Mouse (Mus musculus) MEL (cell line): Measurements from ENCODE around the gene Sept9. TPM values are rescaled to one million over a fixed set of nuclear protein-coding genes. Genes with fewer than 3 reads are reported as not detected.

ENCODE experiments used
- DNase-seq: peaks from one replicate; pipeline ENCODE4 v3.0.0; 2011; ENCODE audit warnings: low read depth, low spot score
- H3K27ac ChIP-seq: 2 replicates; pipeline ENCODE4 v1.5.1; 2012; ENCODE audit warnings: low read depth, mild to moderate bottlenecking, control low read depth, low read length, moderate library complexity; ENCODE audit not compliant: control insufficient read depth
- H3K27me3 ChIP-seq, 2 experiments: fragments of 150-350 bp in 1 of 2; sonication (generic) in 1 of 2; 2 replicates each; pipeline ENCODE4 v1.6.1; 2012; ENCODE audit warnings: low read length in 2 of 2, mild to moderate bottlenecking in 2 of 2, improper control_type of control experiment in 1 of 2, moderate library complexity in 1 of 2; ENCODE audit not compliant: insufficient read depth in 2 of 2, control insufficient read depth in 1 of 2
- H3K36me3 ChIP-seq, 2 experiments: 2 replicates each; pipeline ENCODE4 v1.6.1; 2012 to 2014; ENCODE audit warnings: low read length in 2 of 2, improper control_type of control experiment in 1 of 2, inconsistent platforms in 1 of 2, mild to moderate bottlenecking in 1 of 2; ENCODE audit not compliant: insufficient read depth in 2 of 2, control insufficient read depth in 1 of 2
- H3K4me1 ChIP-seq, 2 experiments: fragments of 150-350 bp in 1 of 2; sonication (generic) in 1 of 2; 2 replicates each; pipeline ENCODE4 v1.6.1; 2012; ENCODE audit warnings: low read length in 2 of 2, improper control_type of control experiment in 1 of 2, mild to moderate bottlenecking in 1 of 2; ENCODE audit not compliant: insufficient read depth in 2 of 2, control insufficient read depth in 1 of 2
- H3K4me3 ChIP-seq, 2 experiments: fragments of 150-350 bp in 1 of 2; sonication (generic) in 1 of 2; 2 replicates each; pipeline ENCODE4 v1.5.1; 2012; ENCODE audit warnings: low read depth in 2 of 2, low read length in 2 of 2, mild to moderate bottlenecking in 2 of 2, moderate library complexity in 2 of 2, control low read depth in 1 of 2, improper control_type of control experiment in 1 of 2; ENCODE audit not compliant: control insufficient read depth in 1 of 2, insufficient read depth in 1 of 2
- H3K79me2 ChIP-seq: 2 replicates; pipeline ENCODE4 v1.6.1; 2012; ENCODE audit warnings: mild to moderate bottlenecking, low read length, moderate library complexity; ENCODE audit not compliant: control insufficient read depth, poor library complexity, insufficient read depth
- H3K9ac ChIP-seq: 2 replicates; pipeline ENCODE4 v1.6.1; 2012; ENCODE audit warnings: low read depth, mild to moderate bottlenecking, control low read depth, low read length, moderate library complexity; ENCODE audit not compliant: control insufficient read depth, poor library complexity, severe bottlenecking
- H3K9me3 ChIP-seq: fragments of 150-350 bp; sonication (generic); replicated peaks from 2 replicates; pipeline ENCODE4 v1.6.1; 2012; ENCODE audit warnings: mild to moderate bottlenecking, low read length, improper control_type of control experiment, moderate library complexity; ENCODE audit not compliant: insufficient read depth
- CHD2 ChIP-seq: IDR thresholded peaks from 2 replicates; pipeline ENCODE4 v1.6.1; 2011; ENCODE audit warnings: low read length, improper control_type of control experiment
- CTCF ChIP-seq, 3 experiments: IDR thresholded peaks in 2 of 3; conservative IDR thresholded peaks in 1 of 3; 2 replicates each; pipeline ENCODE4 v1.5.1; 2011 to 2012; ENCODE audit warnings: low read length in 3 of 3, low read depth in 2 of 3, mild to moderate bottlenecking in 2 of 3, improper control_type of control experiment in 1 of 3, inconsistent platforms in 1 of 3, mixed read lengths in 1 of 3, moderate library complexity in 1 of 3; ENCODE audit not compliant: control insufficient read depth in 1 of 3, insufficient read depth in 1 of 3, poor library complexity in 1 of 3, severe bottlenecking in 1 of 3
- E2F4 ChIP-seq: IDR thresholded peaks from 2 replicates; pipeline ENCODE4 v1.6.1; 2011; ENCODE audit warnings: low read depth, low read length, improper control_type of control experiment, borderline replicate concordance
- ELF1 ChIP-seq: IDR thresholded peaks from 2 replicates; pipeline ENCODE4 v1.6.1; 2014; ENCODE audit warnings: low read depth, mild to moderate bottlenecking, inconsistent platforms, low read length, improper control_type of control experiment, moderate library complexity
- EP300 ChIP-seq, 2 experiments: IDR thresholded peaks; 2 replicates each; pipeline ENCODE4 v1.6.1; 2011; ENCODE audit warnings: improper control_type of control experiment in 2 of 2, low read length in 2 of 2, low read depth in 1 of 2, mild to moderate bottlenecking in 1 of 2
- ETS1 ChIP-seq: IDR thresholded peaks from 2 replicates; pipeline ENCODE4 v1.6.1; 2012; ENCODE audit warnings: low read depth, mild to moderate bottlenecking, inconsistent platforms, low read length, improper control_type of control experiment, moderate library complexity
- GATA1 ChIP-seq: IDR thresholded peaks from 2 replicates; pipeline ENCODE4 v1.6.1; 2011; ENCODE audit warnings: low read depth, low read length, improper control_type of control experiment
- KAT2A ChIP-seq: conservative IDR thresholded peaks from 2 replicates; pipeline ENCODE4 v1.6.1; 2012; ENCODE audit warnings: low read depth, low read length, improper control_type of control experiment, inconsistent platforms
- MAFK ChIP-seq: IDR thresholded peaks from 2 replicates; pipeline ENCODE4 v1.6.1; 2011; ENCODE audit warnings: low read depth, mild to moderate bottlenecking, low read length, improper control_type of control experiment, borderline replicate concordance
- MAZ ChIP-seq: IDR thresholded peaks from 2 replicates; pipeline ENCODE4 v1.6.1; 2012; ENCODE audit warnings: low read depth, mild to moderate bottlenecking, inconsistent platforms, low read length, improper control_type of control experiment
- MYB ChIP-seq: IDR thresholded peaks from 2 replicates; pipeline ENCODE4 v1.6.1; 2011; ENCODE audit warnings: mild to moderate bottlenecking, low read depth, low read length, improper control_type of control experiment
- MYC ChIP-seq: IDR thresholded peaks from 2 replicates; pipeline ENCODE4 v1.6.1; 2011; ENCODE audit warnings: low read depth, mild to moderate bottlenecking, low read length, improper control_type of control experiment, moderate library complexity
- POLR2A ChIP-seq, 2 experiments: IDR thresholded peaks; 2 replicates each; pipeline ENCODE4 v1.6.1; 2011 to 2012; ENCODE audit warnings: low read length in 2 of 2, mild to moderate bottlenecking in 2 of 2, control low read depth in 1 of 2, improper control_type of control experiment in 1 of 2, low read depth in 1 of 2, moderate library complexity in 1 of 2; ENCODE audit not compliant: control insufficient read depth in 1 of 2, insufficient read depth in 1 of 2, poor library complexity in 1 of 2
- POLR2AphosphoS5 ChIP-seq: IDR thresholded peaks from 2 replicates; pipeline ENCODE4 v1.6.1; 2012; ENCODE audit warnings: low read depth, borderline replicate concordance, mild to moderate bottlenecking, inconsistent platforms, low read length, moderate library complexity, mixed read lengths
- RCOR1 ChIP-seq: IDR thresholded peaks from 2 replicates; pipeline ENCODE4 v1.6.1; 2012; ENCODE audit warnings: low read depth, mild to moderate bottlenecking, inconsistent platforms, low read length, improper control_type of control experiment
- SMC3 ChIP-seq: IDR thresholded peaks from 2 replicates; pipeline ENCODE4 v1.6.1; 2011; ENCODE audit warnings: low read depth, low read length, improper control_type of control experiment
- TBP ChIP-seq: IDR thresholded peaks from 2 replicates; pipeline ENCODE4 v1.8.0; 2011; ENCODE audit warnings: low read depth, low read length, improper control_type of control experiment
- TCF12 ChIP-seq: IDR thresholded peaks from 2 replicates; pipeline ENCODE4 v1.6.1; 2014; ENCODE audit warnings: low read depth, mild to moderate bottlenecking, inconsistent platforms, low read length, improper control_type of control experiment, moderate library complexity
- USF1 ChIP-seq: IDR thresholded peaks from 2 replicates; pipeline ENCODE4 v1.6.1; 2014; ENCODE audit warnings: low read depth, mild to moderate bottlenecking, inconsistent platforms, low read length, improper control_type of control experiment, moderate library complexity
- USF2 ChIP-seq, 2 experiments: IDR thresholded peaks; 2 replicates each; pipeline ENCODE4 v1.6.1; 2011 to 2012; ENCODE audit warnings: improper control_type of control experiment in 2 of 2, low read length in 2 of 2, borderline replicate concordance in 1 of 2, inconsistent platforms in 1 of 2, low read depth in 1 of 2, mild to moderate bottlenecking in 1 of 2; ENCODE audit not compliant: insufficient read depth in 1 of 2
- ZMIZ1 ChIP-seq: IDR thresholded peaks from 2 replicates; pipeline ENCODE4 v1.6.1; 2012; ENCODE audit warnings: low read depth, mild to moderate bottlenecking, inconsistent platforms, low read length, improper control_type of control experiment, moderate library complexity
- polyA plus RNA-seq, 2 experiments: library from polyadenylated mRNA; stranded (reverse) in 1 of 2; unstranded in 1 of 2; fragments of >175 nt in 1 of 2; fragments of >200 nt in 1 of 2; gene quantifications; 2 replicates each; pipeline versions ENCODE4 v1.2.1 to v1.2.4; 2012; ENCODE audit warnings: low replicate concordance in 2 of 2, low read depth in 1 of 2; ENCODE audit not compliant: insufficient read length in 2 of 2, insufficient read depth in 1 of 2, missing spikeins in 1 of 2
- total RNA-seq: library from RNA; depleted of rRNA; stranded (reverse); fragments of 300-350 nt; gene quantifications from 2 replicates; pipeline ENCODE4 v1.2.3, GENCODE M21; 2012

Sept9 gene
- total and polyA plus RNA-seq, 3 experiments, result 49.7 to 196 (median 163) TPM

GRCm38 (mm10) chr11:117204606-117205005 is 5.1 kb downstream of the Sept9 start:
- no peak overlapping the region for H3K27ac ChIP-seq
- H3K27me3 ChIP-seq, result peaks cover 10 to 28% of the 10 kb centered on the region in 2 experiments
- H3K9ac ChIP-seq, result no peak overlapping the region

GRCm38 (mm10) chr11:117205042-117205441 is 5.6 kb downstream of the Sept9 start:
- Histone ChIP-seq H3K4me1 (no peaks in the 10 kb centered on the region), H3K27ac (no peak overlapping the region), H3K36me3 (no peaks in the 10 kb centered on the region), H3K9me3 (no peaks in the 10 kb centered on the region), H3K79me2 (no peaks in the 10 kb centered on the region), H3K27me3 (peaks cover 10 to 30% of the 10 kb centered on the region in 2 experiments), H3K9ac (no peak overlapping the region), H3K4me3 (no peak overlapping the region)
- TF ChIP-seq POLR2A (IDR thresholded peaks at IDR 0.05; ENCODE audit: control insufficient read depth in 1 of 2, insufficient read depth in 1 of 2, low read depth in 1 of 2, low read length in 2 of 2, poor library complexity in 1 of 2) (no peak), E2F4 (no peak), MYC (no peak), EP300 (IDR thresholded peaks at IDR 0.05; ENCODE audit: low read depth in 1 of 2, low read length in 2 of 2) (no peak), USF1 (no peak), SMC3 (no peak), ZMIZ1 (no peak), ETS1 (no peak), GATA1 (no peak), MYB (no peak), TCF12 (no peak), TBP (no peak), MAZ (no peak), USF2 (IDR thresholded peaks at IDR 0.05; ENCODE audit: borderline replicate concordance in 1 of 2, insufficient read depth in 1 of 2, low read depth in 1 of 2, low read length in 2 of 2) (no peak), CHD2 (no peak), RCOR1 (no peak), MAFK (no peak), CTCF (IDR thresholded peaks at IDR 0.05 in 2 of 3, conservative IDR thresholded peaks at IDR 0.05 in 1 of 3; ENCODE audit: control insufficient read depth in 1 of 3, insufficient read depth in 1 of 3, low read depth in 2 of 3, low read length in 3 of 3, poor library complexity in 1 of 3, severe bottlenecking in 1 of 3) (no peak), ELF1 (no peak)
- DNase-seq, result no peak

More at GRCm38 (mm10) chr11:117204606-117205005, 5.1 kb downstream of the Sept9 start:
- Histone ChIP-seq H3K36me3 (no peaks in the 10 kb centered on the region), H3K4me1 (no peaks in the 10 kb centered on the region), H3K4me3 (no peak overlapping the region), H3K79me2 (no peaks in the 10 kb centered on the region), H3K9me3 (no peaks in the 10 kb centered on the region)
- no peak for DNase-seq
- TF ChIP-seq POLR2AphosphoS5, result no peak
- TF ChIP-seq SMC3, result no peak
- no peak for TF ChIP-seq MAZ
- no peak for TF ChIP-seq KAT2A
- no peak for TF ChIP-seq ZMIZ1
